Mouse (Mus musculus) C2C12 (cell line): ENCODE measurements around the gene Efnb2. TPM values are rescaled to one million over a fixed set of nuclear protein-coding genes. Genes with fewer than 3 reads are reported as not detected.

ENCODE experiments used
- H3K27me3 ChIP-seq: one replicate; pipeline ENCODE4 v1.6.1; 2011; ENCODE audit not compliant: control insufficient read depth, insufficient read depth, insufficient read length
- H3K36me3 ChIP-seq: one replicate; pipeline ENCODE4 v1.6.1; 2011; ENCODE audit not compliant: control insufficient read depth, insufficient read depth
- H3K4me3 ChIP-seq: one replicate; pipeline ENCODE4 v1.5.1; 2011; ENCODE audit warnings: mild to moderate bottlenecking, control low read depth; ENCODE audit not compliant: poor library complexity, insufficient read depth, severe bottlenecking
- H3K79me2 ChIP-seq: one replicate; pipeline ENCODE4 v1.6.1; 2011; ENCODE audit not compliant: control insufficient read depth, insufficient read depth
- H3K79me3 ChIP-seq: one replicate; pipeline ENCODE4 v1.6.1; 2011; ENCODE audit warnings: low read depth, control low read depth
- H3ac ChIP-seq: one replicate; pipeline ENCODE3; 2011; ENCODE audit warnings: low read depth; ENCODE audit not compliant: control insufficient read depth, insufficient read length
- CEBPB ChIP-seq: IDR thresholded peaks from one replicate; pipeline ENCODE4 v1.6.1; 2011; ENCODE audit warnings: low read depth, mild to moderate bottlenecking, control low read depth, moderate library complexity
- CTCF ChIP-seq: IDR thresholded peaks from one replicate; pipeline ENCODE4 v1.5.1; 2011; ENCODE audit not compliant: control insufficient read depth, insufficient read depth, insufficient read length
- FOSL1 ChIP-seq: IDR thresholded peaks from one replicate; pipeline ENCODE4 v1.8.0; 2011; ENCODE audit warnings: mild to moderate bottlenecking, low read length; ENCODE audit not compliant: poor library complexity, insufficient read depth, severe bottlenecking
- MAX ChIP-seq: IDR thresholded peaks from one replicate; pipeline ENCODE4 v1.6.1; 2011; ENCODE audit warnings: mild to moderate bottlenecking, control low read depth
- MYOD1 ChIP-seq: IDR thresholded peaks from one replicate; pipeline ENCODE4 v1.6.1; 2011; ENCODE audit warnings: low read depth; ENCODE audit not compliant: control insufficient read depth, insufficient read length
- MYOG ChIP-seq: IDR thresholded peaks from one replicate; pipeline ENCODE4 v1.6.1; 2011; ENCODE audit not compliant: control insufficient read depth, insufficient read length; ENCODE audit errors: extremely low read depth
- USF1 ChIP-seq: IDR thresholded peaks from one replicate; pipeline ENCODE4 v1.6.1; 2011; ENCODE audit warnings: low read depth, mild to moderate bottlenecking, control low read depth, moderate library complexity
- polyA plus RNA-seq: library from polyadenylated mRNA; unstranded; fragments of >200 nt; fragmentation: generic; extraction: Trizol; gene quantifications from one replicate; pipeline ENCODE4 v1.2.1, GENCODE M21; 2012; ENCODE audit warnings: missing spikeins

Efnb2 gene
- polyA plus RNA-seq, 1 experiment: 15.1 TPM

GRCm38 (mm10) chr8:8603875-8604274 is 57.2 kb downstream of the Efnb2 start:
- Histone ChIP-seq H3K79me2 (no peaks in the 10 kb centered on the region), H3K36me3 (no peaks in the 10 kb centered on the region), H3K27me3 (no peaks in the 10 kb centered on the region), H3K79me3 (no peaks in the 10 kb centered on the region), H3ac (no peak overlapping the region), H3K4me3 (no peak overlapping the region)
- TF ChIP-seq MYOG: no peak
- no peak for TF ChIP-seq USF1
- no peak for TF ChIP-seq FOSL1
- no peak for TF ChIP-seq CEBPB
- TF ChIP-seq MAX: no peak
- no peak for TF ChIP-seq CTCF
- no peak for TF ChIP-seq MYOD1

GRCm38 (mm10) chr8:8602616-8603461 is 58.2 kb downstream of the Efnb2 start:
- no peak for TF ChIP-seq CTCF
- peak; percentile 49 for TF ChIP-seq MAX
- TF ChIP-seq MYOG: no peak
- TF ChIP-seq MYOD1: peak; percentile 91
- peak; percentile 51 for TF ChIP-seq USF1
- peak; percentile 70 for TF ChIP-seq FOSL1
- TF ChIP-seq CEBPB: no peak

GRCm38 (mm10) chr8:8599931-8600330 is 61.1 kb downstream of the Efnb2 start:
- H3ac ChIP-seq: no peak overlapping the region
- H3K79me2 ChIP-seq: no peaks in the 10 kb centered on the region
- no peak for TF ChIP-seq CEBPB
- TF ChIP-seq MYOG: no peak
- no peak for TF ChIP-seq USF1
- no peak for TF ChIP-seq CTCF
- TF ChIP-seq FOSL1: no peak
- no peak for TF ChIP-seq MYOD1
- no peak for TF ChIP-seq MAX
- H3K27me3 ChIP-seq: no peaks in the 10 kb centered on the region
- H3K36me3 ChIP-seq: no peaks in the 10 kb centered on the region
- no peaks in the 10 kb centered on the region for H3K79me3 ChIP-seq
- H3K4me3 ChIP-seq: no peak overlapping the region

More at GRCm38 (mm10) chr8:8602616-8603461, 58.2 kb downstream of the Efnb2 start:
- Histone ChIP-seq H3K79me2 (no peaks in the 10 kb centered on the region), H3ac (no peak overlapping the region), H3K36me3 (no peaks in the 10 kb centered on the region), H3K4me3 (no peak overlapping the region), H3K79me3 (no peaks in the 10 kb centered on the region), H3K27me3 (no peaks in the 10 kb centered on the region)

- no peak overlapping the region for H3K4me3 ChIP-seq
- H3ac ChIP-seq: no peak overlapping the region
- no peaks in the 10 kb centered on the region for H3K79me2 ChIP-seq
- TF ChIP-seq CEBPB (no peak), FOSL1 (no peak), CTCF (no peak), USF1 (no peak), MYOG (no peak), MYOD1 (no peak), MAX (no peak)
- no peaks in the 10 kb centered on the region for H3K27me3 ChIP-seq
- no peaks in the 10 kb centered on the region for H3K36me3 ChIP-seq
- H3K79me3 ChIP-seq: no peaks in the 10 kb centered on the region
These were observed 63.6 kb downstream of the Efnb2 start for GRCm38 (mm10) chr8:8597434-8597833.

GRCm38 (mm10) chr8:8595831-8596611 is 65.0 kb downstream of the Efnb2 start:
- no peak overlapping the region for H3K4me3 ChIP-seq
- no peaks in the 10 kb centered on the region for H3K79me2 ChIP-seq
- no peaks in the 10 kb centered on the region for H3K36me3 ChIP-seq
- TF ChIP-seq MYOD1 (no peak), MAX (no peak), CTCF (no peak), CEBPB (no peak), USF1 (no peak), MYOG (no peak), FOSL1 (no peak)
- no peaks in the 10 kb centered on the region for H3K27me3 ChIP-seq
- no peak overlapping the region for H3ac ChIP-seq
- H3K79me3 ChIP-seq: no peaks in the 10 kb centered on the region
